Mouse (Mus musculus) thymus, adult 18-20 months (tissue): ENCODE data around the gene Gm49342.

Source experiments
- DNase-seq, 2 experiments: peaks; one replicate each; pipeline ENCODE4 v3.0.0; 2022; ENCODE audit warnings: mixed read lengths in 2 of 2

Gm49342 gene

GRCm38 (mm10) chr14:50987668-50988067 is 43.4 kb downstream of the Gm49342 start:
- no peak for DNase-seq

- no peak for DNase-seq
Observed at GRCm38 (mm10) chr14:50991037-50991436, 46.7 kb downstream of the Gm49342 start.

GRCm38 (mm10) chr14:50997088-50997487 is 52.8 kb downstream of the Gm49342 start:
- no peak for DNase-seq

GRCm38 (mm10) chr14:50997999-50998666 is 53.8 kb downstream of the Gm49342 start:
- DNase-seq: no peak

GRCm38 (mm10) chr14:51007152-51007801 is 63.0 kb downstream of the Gm49342 start, which contains the start of gene Rnase10:
Gene Rnase10, plus strand, starts transcription at chr14:51007751.
- DNase-seq: no peak

GRCm38 (mm10) chr14:51007914-51008713 is 63.8 kb downstream of the Gm49342 start:
- DNase-seq: no peak

GRCm38 (mm10) chr14:51008781-51009180 is 64.5 kb downstream of the Gm49342 start:
- DNase-seq: no peak

GRCm38 (mm10) chr14:51009572-51009971 is 65.3 kb downstream of the Gm49342 start:
- DNase-seq: no peak
